Mouse (Mus musculus) hindbrain, embryonic 14.5 days (tissue): ENCODE measurements around the gene Olfr198. TPM values are rescaled to one million over a fixed set of nuclear protein-coding genes. Genes with fewer than 3 reads are reported as not detected.
"Not testable (repeated sequence)": the region's sequence is repeated elsewhere in the genome, so short reads cannot be mapped to it uniquely, and the experiment has no call there.

ENCODE experiments used
- ATAC-seq: fragments of 200-750 bp; cut with Nextera tagmentation; 2 replicates; pipeline ENCODE4 v1.8.0; 2017; ENCODE audit warnings: moderate number of reproducible peaks, mild to moderate bottlenecking, moderate TSS enrichment, moderate library complexity; ENCODE audit not compliant: low FRiP score
- DNase-seq: peaks from one replicate; pipeline ENCODE4 v3.0.0-alpha.2; 2015; ENCODE audit warnings: low spot score
- H3K27ac ChIP-seq: fragments of 300-500 bp; sonication (generic); 2 replicates; pipeline ENCODE4 v1.5.1; 2014; ENCODE audit warnings: mild to moderate bottlenecking, moderate library complexity
- H3K27me3 ChIP-seq: fragments of 300-500 bp; sonication (generic); 2 replicates; pipeline ENCODE4 v1.6.1; 2014; ENCODE audit warnings: mild to moderate bottlenecking, low read length, mixed read lengths; ENCODE audit not compliant: control insufficient read depth, insufficient read depth
- H3K36me3 ChIP-seq: fragments of 300-500 bp; sonication (generic); replicated peaks from 2 replicates; pipeline ENCODE4 v1.6.1; 2014; ENCODE audit not compliant: control insufficient read depth, insufficient read depth
- H3K4me1 ChIP-seq: fragments of 300-500 bp; sonication (generic); replicated peaks from 2 replicates; pipeline ENCODE4 v1.6.1; 2014; ENCODE audit warnings: antibody characterized with exemption, low read length, mixed read lengths; ENCODE audit not compliant: control insufficient read depth, insufficient read depth
- H3K4me2 ChIP-seq: fragments of 300-500 bp; sonication (generic); replicated peaks from 2 replicates; pipeline ENCODE4 v1.6.1; 2014; ENCODE audit warnings: mild to moderate bottlenecking, moderate library complexity
- H3K4me3 ChIP-seq: fragments of 300-500 bp; sonication (generic); replicated peaks from 2 replicates; pipeline ENCODE4 v1.5.1; 2014; ENCODE audit warnings: mild to moderate bottlenecking, low read length
- H3K9ac ChIP-seq: fragments of 300-500 bp; sonication (generic); 2 replicates; pipeline ENCODE4 v1.6.1; 2014
- H3K9me3 ChIP-seq: fragments of 300-500 bp; sonication (generic); 2 replicates; pipeline ENCODE4 v1.6.1; 2016; ENCODE audit warnings: low read length; ENCODE audit not compliant: control insufficient read depth
- WGBS: fragments of 180-500 bp; shearing (Covaris S2); extraction: QIAGEN DNeasy Blood & Tissue Kit; methylation state at CpG from one replicate; pipeline ENCODE4 v1.1.7; 2014; 5-methylcytosine and 5-hydroxymethylcytosine counted together
- polyA plus RNA-seq: library from polyadenylated mRNA; unstranded; fragments of >200 nt; fragmentation: Nextera tagmentation; extraction: Ambion mirVana; gene quantifications from 2 replicates; pipeline ENCODE4 v1.2.1, GENCODE M21; 2014

The Olfr198 gene
- polyA plus RNA-seq, result not detected in 2 replicates

- H3K27me3 ChIP-seq, ATAC-seq, DNase-seq, H3K9ac ChIP-seq, H3K27ac ChIP-seq, H3K9me3 ChIP-seq, H3K36me3 ChIP-seq, H3K4me3 ChIP-seq, H3K4me1 ChIP-seq, H3K4me2 ChIP-seq: not testable (repeated sequence)
- 67% methylated on average over 1 of the region's 1 CpGs for WGBS
Observed at GRCm38 (mm10) chr16:59203433-59203832, at the start of gene Olfr198. Gene Olfr198, minus strand, starts transcription at chr16:59203533.

- Histone ChIP-seq H3K36me3 (no peaks in the 10 kb centered on the region), H3K4me2 (no peak overlapping the region), H3K9ac (no peak overlapping the region), H3K4me3 (no peak overlapping the region), H3K27ac (no peak overlapping the region), H3K9me3 (0 out of 2 replicates have a peak, but pooled peaks cover 5% of the 10 kb centered on the region), H3K27me3 (no peaks in the 10 kb centered on the region), H3K4me1 (no peaks in the 10 kb centered on the region)
- no peak for DNase-seq
- no peak for ATAC-seq
- WGBS, result 87% methylated on average over 17 of the region's 17 CpGs
Observed at GRCm38 (mm10) chr16:59249684-59250083, 46.4 kb upstream of the Olfr198 start.

GRCm38 (mm10) chr16:59219667-59220066, 16.3 kb upstream of the Olfr198 start, which contains the start of gene Olfr199:
Gene Olfr199, minus strand, starts transcription at chr16:59219767.
- not testable (repeated sequence) for H3K36me3 ChIP-seq, H3K4me2 ChIP-seq, H3K4me1 ChIP-seq, H3K4me3 ChIP-seq, H3K27ac ChIP-seq, DNase-seq, H3K9ac ChIP-seq, ATAC-seq, H3K27me3 ChIP-seq, H3K9me3 ChIP-seq
- 89% methylated on average over 1 of the region's 1 CpGs for WGBS

GRCm38 (mm10) chr16:59217861-59218260, 14.5 kb upstream of the Olfr198 start:
- 79% methylated on average over 3 of the region's 3 CpGs for WGBS
- H3K9ac ChIP-seq, H3K27me3 ChIP-seq, H3K27ac ChIP-seq, H3K4me2 ChIP-seq, DNase-seq, H3K9me3 ChIP-seq, H3K36me3 ChIP-seq, ATAC-seq, H3K4me3 ChIP-seq, H3K4me1 ChIP-seq: not testable (repeated sequence)

GRCm38 (mm10) chr16:59170354-59170753, 33.0 kb downstream of the Olfr198 start, which contains the start of gene Olfr196:
Gene Olfr196, minus strand, starts transcription at chr16:59170454.
- Histone ChIP-seq H3K27ac (no peak within 1 kb of the TSS), H3K9me3 (no peaks in the 10 kb centered on the region), H3K27me3 (no peaks in the 10 kb centered on the region), H3K4me2 (no peak within 1 kb of the TSS), H3K36me3 (no peaks in the 10 kb centered on the region), H3K9ac (no peak within 1 kb of the TSS), H3K4me3 (no peak within 1 kb of the TSS), H3K4me1 (no peaks in the 10 kb centered on the region)
- no peak for ATAC-seq
- 76% methylated on average over 3 of the region's 3 CpGs for WGBS
- DNase-seq, result no peak

GRCm38 (mm10) chr16:59151996-59152395, 51.3 kb downstream of the Olfr198 start:
- Histone ChIP-seq H3K27me3 (no peaks in the 10 kb centered on the region), H3K9me3 (no peaks in the 10 kb centered on the region), H3K4me1 (no peaks in the 10 kb centered on the region), H3K4me2 (no peak overlapping the region), H3K4me3 (no peak overlapping the region), H3K9ac (no peak overlapping the region), H3K36me3 (no peaks in the 10 kb centered on the region), H3K27ac (no peak overlapping the region)
- no peak for ATAC-seq
- WGBS, result 88% methylated on average over 2 of the region's 2 CpGs
- DNase-seq, result no peak

Other genes starting within 250 kb of the Olfr198 start
- gene Olfr183, start 208.2 kb downstream of the Olfr198 start, polyA plus RNA-seq, result not detected in 2 replicates
- not detected in 2 replicates for gene Olfr186, start 173.2 kb downstream of the Olfr198 start, polyA plus RNA-seq
- not detected in 2 replicates for gene Olfr187, start 163.8 kb downstream of the Olfr198 start, polyA plus RNA-seq
- not detected in 2 replicates for gene Olfr190, start 125.5 kb downstream of the Olfr198 start, polyA plus RNA-seq
- not detected in 2 replicates for gene Olfr191, start 113.7 kb downstream of the Olfr198 start, polyA plus RNA-seq
- not detected in 2 replicates for gene Olfr193, start 91.7 kb downstream of the Olfr198 start, polyA plus RNA-seq
- not detected in 2 replicates for gene Olfr194, start 82.5 kb downstream of the Olfr198 start, polyA plus RNA-seq
- gene Olfr195, start 56.5 kb downstream of the Olfr198 start, polyA plus RNA-seq, result not detected in 2 replicates
- gene Olfr196, start 33.1 kb downstream of the Olfr198 start, polyA plus RNA-seq, result not detected in 2 replicates
- not detected in 2 replicates for gene Olfr199, start 16.2 kb upstream of the Olfr198 start, polyA plus RNA-seq
- not detected in 2 replicates for gene Olfr201, start 69.1 kb upstream of the Olfr198 start, polyA plus RNA-seq
- gene Olfr202, start 83.3 kb upstream of the Olfr198 start, polyA plus RNA-seq, result not detected in 2 replicates
- gene Olfr203, start 95.3 kb upstream of the Olfr198 start, polyA plus RNA-seq, result not detected in 2 replicates
- not detected in 2 replicates for gene Olfr204, start 114.7 kb upstream of the Olfr198 start, polyA plus RNA-seq
- not detected in 2 replicates for gene Olfr205, start 127.6 kb upstream of the Olfr198 start, polyA plus RNA-seq
- not detected in 2 replicates for gene Olfr206, start 145.7 kb upstream of the Olfr198 start, polyA plus RNA-seq
- not detected in 2 replicates for gene Olfr209, start 160.5 kb upstream of the Olfr198 start, polyA plus RNA-seq
- gene Gabrr3, start 203.8 kb upstream of the Olfr198 start, polyA plus RNA-seq, result 0.08 TPM in 1 of 2 replicates, not detected in the other